Mouse (Mus musculus): ENCODE data around the gene Smug1.

DNA sequence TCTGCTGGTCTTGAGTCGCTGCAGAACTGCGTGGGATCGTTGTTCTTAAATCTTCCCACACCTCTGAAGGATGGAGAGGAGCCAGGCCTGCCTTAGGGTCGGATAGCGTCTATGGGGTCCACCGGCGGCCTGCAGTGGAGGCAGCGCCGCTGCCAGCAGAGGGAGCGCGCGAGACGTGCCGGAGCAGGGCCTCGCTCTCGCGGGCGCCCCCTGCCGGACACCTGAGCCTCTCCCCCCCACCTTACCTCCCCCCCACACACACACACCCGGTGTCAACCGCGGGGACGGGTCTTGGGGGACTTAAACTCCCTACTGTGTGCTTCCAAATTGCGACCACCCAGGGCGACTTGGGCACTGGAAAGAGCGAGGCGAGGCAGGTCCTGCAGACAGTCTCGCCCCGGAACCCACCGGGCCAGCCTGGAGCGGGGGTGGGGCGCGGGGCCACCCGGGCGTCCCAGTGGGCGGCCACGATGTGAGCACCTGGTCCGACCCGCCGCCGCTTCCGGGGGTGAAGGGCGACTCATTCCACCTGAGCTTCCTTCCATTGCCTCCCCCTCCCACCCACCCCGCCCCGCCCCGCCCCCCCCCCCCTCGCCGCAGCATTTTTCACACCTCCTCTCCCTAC, 15.4 kb upstream of the Smug1 start:
- peak; percentile 100 for TF ChIP-seq CTCF (IDR thresholded peaks at IDR 0.05)
- TF ChIP-seq EP300 (IDR thresholded peaks at IDR 0.05), result no peak

All from lung, postnatal 0 days (tissue).